Comparison of ENCODE assay signal across 21 mouse cellular contexts in genomic region chr12:99702248-99702647, GRCm38 (mm10).
DNase-seq lines count a peak whose midpoint lies in the region; ATAC-seq lines count a peak whose summit lies in the region.
"Had no signal": no experiment of that assay in that cellular context is flagged by ENCODE, and none has a peak within 500 bp of the region (broad histone marks: within the 10 kb centered on the region; RNA-seq: fewer than 3 reads in every experiment).

No protein-coding gene starts in this region.

- intact Hi-C loops in gastrocnemius, postnatal 36 days (cut with DNase I): no loop called here

- peak; percentile 16 to 23 for DNase-seq in cerebellum, adult 18-20 months
- DNase-seq in gastrocnemius, adult 8-10 months (ENCODE audit: low spot score in 2 of 2): peak; percentile 32 to 60
- DNase-seq in gastrocnemius, postnatal 36 days: no peak
- DNase-seq in brain, adult 2 months (ENCODE audit: low read depth, low spot score): peak; percentile 54
- DNase-seq in cerebellum, postnatal 25 days: peak; percentile 38 to 49
- DNase-seq: adrenal gland, postnatal 14 days; heart, adult 2 months; kidney, adult 9 months; kidney, postnatal 10 days; layer of hippocampus, adult 9-11 months; liver, embryonic 13.5 days; lung, adult 18-20 months; lung, postnatal 4 days; thymus, postnatal 4 days had no signal

- ATAC-seq in cerebellum, adult (ENCODE audit: insufficient number of reproducible peaks, low FRiP score, low TSS enrichment): no peak
- ATAC-seq in CD4-positive, CD25-positive, alpha-beta regulatory T cell, adult 4 months: no peak
- ATAC-seq: forebrain, embryonic 13.5 days; intestine, postnatal 0 days; lung, postnatal 0 days; midbrain, embryonic 13.5 days; Patski had no signal

Comparison
In these comparisons a context has a peak if more than half of its experiments do, and no peak if none do; other contexts are left out.
1. DNase-seq: peak in cerebellum, adult 18-20 months (2 of 2), gastrocnemius, adult 8-10 months (2 of 2), brain, adult 2 months (single experiment) and cerebellum, postnatal 25 days (2 of 2); none in gastrocnemius, postnatal 36 days (0 of 2).